ENCODE assay signal across 30 mouse cellular contexts in the genomic region with DNA sequence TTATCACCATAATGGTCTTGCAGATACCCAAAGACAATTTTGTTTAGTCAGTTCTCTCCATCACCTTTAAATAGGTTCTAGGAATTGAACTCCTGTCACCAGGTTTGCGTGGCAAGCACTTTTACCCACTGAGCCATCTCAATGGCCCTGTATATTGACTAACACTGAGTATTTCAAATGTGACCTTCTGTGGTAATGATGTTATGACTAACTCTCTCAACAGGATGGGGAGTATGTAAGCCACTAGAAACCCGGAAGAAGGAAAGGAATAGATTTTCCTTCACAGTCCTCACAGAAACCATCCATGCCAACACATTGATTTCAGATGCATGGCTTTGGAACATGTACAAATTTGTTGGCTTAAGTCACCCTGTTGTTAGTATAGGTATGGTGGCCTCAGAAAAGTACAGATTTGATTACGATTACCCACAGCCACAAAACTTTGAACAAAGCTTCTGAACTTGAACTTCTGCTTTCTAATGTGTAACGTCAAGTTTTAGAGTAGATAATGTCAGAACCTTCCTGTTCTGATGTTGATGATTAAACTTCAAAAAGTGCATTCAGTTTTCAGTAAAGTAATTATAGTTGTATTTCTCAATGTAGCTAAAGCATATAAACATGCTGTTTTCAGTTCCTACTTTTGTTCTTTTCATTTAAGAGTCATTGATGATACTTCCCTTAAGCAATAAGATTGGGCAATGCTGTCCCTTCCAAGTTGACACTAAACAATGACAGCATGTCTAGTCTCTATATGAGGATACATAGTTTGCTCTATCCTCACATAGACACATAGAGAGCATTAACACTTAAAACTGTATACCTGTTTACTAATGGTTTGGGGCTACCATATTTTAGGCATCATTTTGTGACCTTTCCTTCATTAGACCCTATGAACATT. TPM values are rescaled to one million over a fixed set of nuclear protein-coding genes. Genes with fewer than 3 reads are reported as not detected.
DNase-seq lines count a peak whose midpoint lies in the region; ATAC-seq and TF ChIP-seq lines count a peak whose summit lies in the region.
"Had no signal": no experiment of that assay in that cellular context is flagged by ENCODE, and none has a peak within 500 bp of the region (broad histone marks: within the 10 kb centered on the region; RNA-seq: fewer than 3 reads in every experiment).

No protein-coding gene starts in this region.

- no peak for TF ChIP-seq CTCF in liver, adult 2 months (IDR thresholded peaks at IDR 0.05; ENCODE audit: low read depth, low read length)

- no peak overlapping the region for H3K27ac ChIP-seq in liver, adult 2 months (replicated peaks; ENCODE audit: insufficient read depth, low read depth, low read length)
- H3K27ac ChIP-seq: hindbrain, postnatal 0 days; liver, embryonic 12.5 days; lung, embryonic 15.5 days; midbrain, embryonic 15.5 days had no signal

- TF ChIP-seq POLR2A in liver, adult 2 months (IDR thresholded peaks at IDR 0.05; ENCODE audit: extremely low read depth, insufficient read depth, low read length): no peak

- no peaks in the 10 kb centered on the region for H3K4me1 ChIP-seq in liver, adult 2 months (ENCODE audit: control insufficient read depth, insufficient read depth, low read length)
- H3K4me1 ChIP-seq: heart, embryonic 12.5 days; liver, embryonic 12.5 days; lung, embryonic 15.5 days; midbrain, embryonic 15.5 days had no signal

- 89% methylated on average over 4 of the region's 4 CpGs for WGBS in liver, adult 2 months

- no peaks in the 10 kb centered on the region for H3K36me3 ChIP-seq in liver, adult 2 months (ENCODE audit: control insufficient read depth, insufficient read depth, low read length)
- H3K36me3 ChIP-seq: heart, embryonic 12.5 days; liver, embryonic 12.5 days; lung, embryonic 15.5 days; midbrain, embryonic 15.5 days had no signal

- ATAC-seq in common myeloid progenitor, adult 5-6 weeks (replicated peaks; ENCODE audit: low read depth, poor library complexity, severe bottlenecking): peak; percentile 93
- peak; percentile 94 for ATAC-seq in megakaryocyte progenitor cell, adult 5-6 weeks (replicated peaks; ENCODE audit: poor library complexity)
- no peak for ATAC-seq in megakaryocyte-erythroid progenitor cell, adult 5-6 weeks (replicated peaks; ENCODE audit: low FRiP score, low TSS enrichment, poor library complexity, severe bottlenecking)
- ATAC-seq: CD4-positive, CD25-positive, alpha-beta regulatory T cell, adult 4 months; forebrain, embryonic 14.5 days; hindbrain, postnatal 0 days; intestine, postnatal 0 days; liver, embryonic 12.5 days; midbrain, embryonic 15.5 days; Patski had no signal

- no peaks in the 10 kb centered on the region for H3K27me3 ChIP-seq in liver, adult 2 months (ENCODE audit: control insufficient read depth, insufficient read depth, low read length)
- H3K27me3 ChIP-seq: heart, embryonic 12.5 days; liver, embryonic 12.5 days; lung, embryonic 15.5 days; midbrain, embryonic 15.5 days; Patski had no signal

- H3K9ac ChIP-seq in liver, adult 2 months (ENCODE audit: low read depth, low read length): no peak overlapping the region
- H3K9ac ChIP-seq: heart, embryonic 12.5 days; liver, embryonic 12.5 days; lung, embryonic 15.5 days; midbrain, embryonic 15.5 days had no signal

- no peaks in the 10 kb centered on the region; the same call in 1 of the 2 replicates for H3K79me2 ChIP-seq in liver, adult 2 months (ENCODE audit: control insufficient read depth, insufficient read depth, low read length)

- H3K4me3 ChIP-seq in liver, adult 2 months (ENCODE audit: insufficient read depth, low read depth, low read length): no peak overlapping the region
- H3K4me3 ChIP-seq: heart, embryonic 12.5 days; liver, embryonic 12.5 days; lung, embryonic 15.5 days; midbrain, embryonic 15.5 days had no signal

- peak; percentile 35 for DNase-seq in liver, adult 2 months (ENCODE audit: extremely low read depth, low read depth, low spot score)
- DNase-seq in liver (no peak), 416B (ENCODE audit: low read depth) (peak; percentile 84)
- no peak for DNase-seq in layer of hippocampus, adult 11-12 months (ENCODE audit: low spot score)
- DNase-seq in heart, adult 11 months: no peak
- DNase-seq: adrenal gland, adult 2 months; cerebellum, adult 18-20 months; cerebellum, postnatal 14 days; embryo, embryonic 11 days; gastrocnemius, postnatal 10 days; heart, adult 18-20 months; heart, postnatal 10 days; kidney, postnatal 36 days; right cerebral cortex, adult 18-20 months; right cerebral cortex, postnatal 4 days; thymus, adult 18-20 months; thymus, postnatal 4 days had no signal

RNA-seq across cellular contexts. Expression of gene AL731706.1, which starts 45.5 kb away (rescaled TPM):
- 1.8 TPM in 1 of 2 replicates, not detected in the other for total RNA-seq in liver, adult 2 months (2014; rRNA removed)
- 6.1 and 8.0 TPM in 2 replicates for polyA plus RNA-seq in liver, adult 2 months (2012; rRNA removed)
- total RNA-seq in common myeloid progenitor, adult 5-6 weeks (2017): 11.4 and 17.4 TPM in 2 replicates
- 5.8 and 20.7 TPM in 2 replicates for total RNA-seq in megakaryocyte progenitor cell, adult 5-6 weeks (2015)
- 9.9 and 21.6 TPM in 2 replicates for total RNA-seq in megakaryocyte progenitor cell, adult 5-6 weeks (2017)
- 3.5 TPM in 1 of 2 replicates, not detected in the other for total RNA-seq in megakaryocyte-erythroid progenitor cell, adult 5-6 weeks (2014; fragmentation: Nextera tagmentation)
- total RNA-seq in megakaryocyte-erythroid progenitor cell, adult 5-6 weeks (2017): 8.2 and 10.9 TPM in 2 replicates

RNA-seq across cellular contexts. Expression of gene Mkks, which starts 45.5 kb away (rescaled TPM):
- 17.2 and 19.5 TPM in 2 replicates for total RNA-seq in liver, adult 2 months (2014; rRNA removed)
- polyA plus RNA-seq in liver, adult 2 months (2012; rRNA removed): 3.8 and 5.2 TPM in 2 replicates
- 4.1 and 11.1 TPM in 2 replicates for total RNA-seq in common myeloid progenitor, adult 5-6 weeks (2017)
- total RNA-seq in megakaryocyte progenitor cell, adult 5-6 weeks (2015): 19.4 and 28.2 TPM in 2 replicates
- total RNA-seq in megakaryocyte progenitor cell, adult 5-6 weeks (2017): 6.6 and 8.7 TPM in 2 replicates
- total RNA-seq in megakaryocyte-erythroid progenitor cell, adult 5-6 weeks (2014; fragmentation: Nextera tagmentation): 11.2 and 21.7 TPM in 2 replicates
- 12.5 and 16.4 TPM in 2 replicates for total RNA-seq in megakaryocyte-erythroid progenitor cell, adult 5-6 weeks (2017)

RNA-seq across cellular contexts. Expression of gene Slx4ip, which starts 45.6 kb away (rescaled TPM):
- total RNA-seq in liver, adult 2 months (2014; rRNA removed): 1.5 and 1.8 TPM in 2 replicates
- polyA plus RNA-seq in liver, adult 2 months (2012; rRNA removed): 0.18 and 0.46 TPM in 2 replicates
- 6.5 and 8.2 TPM in 2 replicates for total RNA-seq in common myeloid progenitor, adult 5-6 weeks (2017)
- total RNA-seq in megakaryocyte progenitor cell, adult 5-6 weeks (2015): 7.8 and 8.3 TPM in 2 replicates
- total RNA-seq in megakaryocyte progenitor cell, adult 5-6 weeks (2017): 4.6 and 6.2 TPM in 2 replicates
- total RNA-seq in megakaryocyte-erythroid progenitor cell, adult 5-6 weeks (2014; fragmentation: Nextera tagmentation): 8.2 and 9.1 TPM in 2 replicates
- total RNA-seq in megakaryocyte-erythroid progenitor cell, adult 5-6 weeks (2017): 5.4 and 7.6 TPM in 2 replicates

RNA-seq across cellular contexts. Expression of gene AL731706.2, which starts 51.2 kb away (rescaled TPM):
- not detected in 2 replicates for total RNA-seq in liver, adult 2 months (2014; rRNA removed)
- polyA plus RNA-seq in liver, adult 2 months (2012; rRNA removed): not detected in 2 replicates
- not detected in 2 replicates for total RNA-seq in common myeloid progenitor, adult 5-6 weeks (2017)
- total RNA-seq in megakaryocyte progenitor cell, adult 5-6 weeks (2015): 5.2 and 24.7 TPM in 2 replicates
- total RNA-seq in megakaryocyte progenitor cell, adult 5-6 weeks (2017): 22.6 TPM in 1 of 2 replicates, not detected in the other
- 20.4 TPM in 1 of 2 replicates, not detected in the other for total RNA-seq in megakaryocyte-erythroid progenitor cell, adult 5-6 weeks (2014; fragmentation: Nextera tagmentation)
- total RNA-seq in megakaryocyte-erythroid progenitor cell, adult 5-6 weeks (2017): not detected in 2 replicates
- total RNA-seq: hindbrain, postnatal 0 days had no signal
- polyA plus RNA-seq: adrenal gland, adult 2 months; frontal cortex, adult 2 months had no signal

Comparison
In these comparisons a context has a peak if more than half of its experiments do, and no peak if none do; other contexts are left out.
1. DNase-seq: peak in liver, adult 2 months (single experiment) and 416B (single experiment); none in liver (single experiment), layer of hippocampus, adult 11-12 months (single experiment) and heart, adult 11 months (single experiment).